Mouse (Mus musculus) heart, embryonic 13.5 days (tissue): ENCODE results near the gene Greb1. TPM values are rescaled to one million over a fixed set of nuclear protein-coding genes. Genes with fewer than 3 reads are reported as not detected.
A peak's percentile ranks its signal among the peaks of the same experiment; 100 is the strongest.

Experiments
- ATAC-seq: fragments of 200-750 bp; cut with Nextera tagmentation; 2 replicates; pipeline ENCODE4 v1.8.0; 2017; ENCODE audit warnings: moderate TSS enrichment; ENCODE audit not compliant: insufficient number of reproducible peaks, low FRiP score, low TSS enrichment; ENCODE audit errors: extremely low read depth
- H3K27ac ChIP-seq: fragments of 300-500 bp; sonication (generic); replicated peaks from 2 replicates; pipeline ENCODE4 v1.5.1; 2015; ENCODE audit warnings: moderate library complexity, mild to moderate bottlenecking, inconsistent platforms
- H3K27me3 ChIP-seq: fragments of 300-500 bp; sonication (generic); replicated peaks from 2 replicates; pipeline ENCODE4 v1.6.1; 2015; ENCODE audit warnings: mild to moderate bottlenecking, inconsistent platforms
- H3K36me3 ChIP-seq: fragments of 300-500 bp; sonication (generic); 2 replicates; pipeline ENCODE4 v1.6.1; 2015; ENCODE audit warnings: mild to moderate bottlenecking, inconsistent platforms
- H3K4me1 ChIP-seq: fragments of 300-500 bp; sonication (generic); 2 replicates; pipeline ENCODE4 v1.6.1; 2015; ENCODE audit warnings: inconsistent platforms
- H3K4me2 ChIP-seq: fragments of 300-500 bp; sonication (generic); 2 replicates; pipeline ENCODE4 v1.6.1; 2015; ENCODE audit warnings: inconsistent platforms, mild to moderate bottlenecking, moderate library complexity
- H3K4me3 ChIP-seq: fragments of 300-500 bp; sonication (generic); 2 replicates; pipeline ENCODE4 v1.5.1; 2015; ENCODE audit warnings: moderate library complexity, mild to moderate bottlenecking, inconsistent platforms
- H3K9ac ChIP-seq: fragments of 300-500 bp; sonication (generic); 2 replicates; pipeline ENCODE4 v1.6.1; 2015; ENCODE audit warnings: inconsistent platforms, mild to moderate bottlenecking, moderate library complexity
- H3K9me3 ChIP-seq: fragments of 300-500 bp; sonication (generic); 2 replicates; pipeline ENCODE4 v1.6.1; 2016; ENCODE audit warnings: inconsistent platforms
- WGBS: fragments of 180-500 bp; shearing (Covaris S2); methylation state at CpG from one replicate; pipeline ENCODE4 v1.1.7; 2015; ENCODE audit warnings: mixed read lengths; 5-methylcytosine and 5-hydroxymethylcytosine counted together
- polyA plus RNA-seq: library from polyadenylated mRNA; unstranded; fragments of >200 nt; fragmentation: Nextera tagmentation; extraction: Ambion mirVana; gene quantifications from 2 replicates; pipeline ENCODE4 v1.2.1, GENCODE M21; 2015

The Greb1 gene
- 0.44 and 1.1 TPM in 2 replicates for polyA plus RNA-seq

GRCm38 (mm10) chr12:16800259-16800958, at the start of gene Greb1:
Gene Greb1 (minus strand): TSS chr12:16800886.
- Histone ChIP-seq H3K4me2 (peak within 1 kb of the TSS; percentile 96), H3K9ac (peak within 1 kb of the TSS; percentile 80), H3K27me3 (peaks cover 17% of the 10 kb centered on the region), H3K9me3 (no peaks in the 10 kb centered on the region), H3K36me3 (no peaks in the 10 kb centered on the region), H3K4me3 (peak within 1 kb of the TSS; percentile 65), H3K4me1 (peaks cover 3% of the 10 kb centered on the region; the same call in 1 of the 2 replicates), H3K27ac (no peak within 1 kb of the TSS)
- ATAC-seq: peak; percentile 51; the same call in 1 of the 2 replicates
- WGBS: under 1% methylated on average over 47 of the region's 53 CpGs

GRCm38 (mm10) chr12:16849821-16850220, 49.1 kb upstream of the Greb1 start:
- Histone ChIP-seq H3K27ac (no peak overlapping the region), H3K9ac (no peak overlapping the region), H3K4me3 (no peak overlapping the region), H3K36me3 (no peaks in the 10 kb centered on the region), H3K4me2 (no peak overlapping the region), H3K9me3 (no peaks in the 10 kb centered on the region), H3K27me3 (no peaks in the 10 kb centered on the region), H3K4me1 (peaks cover 38% of the 10 kb centered on the region)
- no peak for ATAC-seq
- WGBS: 61% methylated on average over 2 of the region's 2 CpGs

- no peaks in the 10 kb centered on the region for H3K9me3 ChIP-seq
- no peak overlapping the region for H3K4me2 ChIP-seq
- no peak overlapping the region for H3K27ac ChIP-seq
- WGBS: 74% methylated on average over 2 of the region's 2 CpGs
- no peaks in the 10 kb centered on the region for H3K27me3 ChIP-seq
- H3K4me3 ChIP-seq: no peak overlapping the region
- no peaks in the 10 kb centered on the region for H3K36me3 ChIP-seq
- no peak for ATAC-seq
- H3K9ac ChIP-seq: no peak overlapping the region
- H3K4me1 ChIP-seq: peaks cover 35% of the 10 kb centered on the region
Observed at GRCm38 (mm10) chr12:16848501-16848900, 47.8 kb upstream of the Greb1 start.

- Histone ChIP-seq H3K9me3 (no peaks in the 10 kb centered on the region), H3K9ac (no peak overlapping the region), H3K36me3 (no peaks in the 10 kb centered on the region), H3K27ac (no peak overlapping the region), H3K4me3 (no peak overlapping the region), H3K4me1 (peaks cover 32% of the 10 kb centered on the region), H3K4me2 (no peak overlapping the region), H3K27me3 (no peaks in the 10 kb centered on the region)
- no peak for ATAC-seq
- 73% methylated on average over 4 of the region's 4 CpGs for WGBS
Observed at GRCm38 (mm10) chr12:16847204-16847792, 46.6 kb upstream of the Greb1 start.

- H3K4me2 ChIP-seq: peak overlapping the region; percentile 16; the same call in 1 of the 2 replicates
- peak overlapping the region; percentile 84 for H3K27ac ChIP-seq
- H3K27me3 ChIP-seq: no peaks in the 10 kb centered on the region
- ATAC-seq: no peak
- no peak overlapping the region for H3K4me3 ChIP-seq
- peaks cover 38% of the 10 kb centered on the region for H3K4me1 ChIP-seq
- no peaks in the 10 kb centered on the region for H3K36me3 ChIP-seq
- no peak overlapping the region; the same call in 1 of the 2 replicates for H3K9ac ChIP-seq
- H3K9me3 ChIP-seq: no peaks in the 10 kb centered on the region
- WGBS: 45% methylated on average over 14 of the region's 14 CpGs
Observed at GRCm38 (mm10) chr12:16844623-16845592, 44.2 kb upstream of the Greb1 start.

GRCm38 (mm10) chr12:16840842-16841782, 40.4 kb upstream of the Greb1 start:
- H3K4me3 ChIP-seq: no peak overlapping the region
- peaks cover 7% of the 10 kb centered on the region; the same call in 1 of the 2 replicates for H3K9me3 ChIP-seq
- 27% methylated on average over 8 of the region's 8 CpGs for WGBS
- H3K36me3 ChIP-seq: peaks cover 7% of the 10 kb centered on the region; the same call in 1 of the 2 replicates
- H3K4me2 ChIP-seq: no peak overlapping the region
- H3K9ac ChIP-seq: no peak overlapping the region
- no peaks in the 10 kb centered on the region for H3K27me3 ChIP-seq
- H3K27ac ChIP-seq: peak overlapping the region; percentile 64
- H3K4me1 ChIP-seq: peaks cover 47% of the 10 kb centered on the region
- ATAC-seq: no peak

GRCm38 (mm10) chr12:16837766-16838165, 37.1 kb upstream of the Greb1 start:
- H3K9ac ChIP-seq: no peak overlapping the region
- WGBS: 74% methylated on average over 4 of the region's 4 CpGs

GRCm38 (mm10) chr12:16836188-16836587, 35.5 kb upstream of the Greb1 start:
- no peak overlapping the region for H3K4me3 ChIP-seq

More at GRCm38 (mm10) chr12:16837766-16838165, 37.1 kb upstream of the Greb1 start:
- Histone ChIP-seq H3K4me3 (no peak overlapping the region), H3K4me2 (no peak overlapping the region), H3K27ac (no peak overlapping the region), H3K36me3 (peaks cover 7% of the 10 kb centered on the region; the same call in 1 of the 2 replicates), H3K9me3 (peaks cover 7% of the 10 kb centered on the region; the same call in 1 of the 2 replicates), H3K4me1 (peaks cover 46% of the 10 kb centered on the region), H3K27me3 (no peaks in the 10 kb centered on the region)
- no peak for ATAC-seq

GRCm38 (mm10) chr12:16834701-16835100, 34.0 kb upstream of the Greb1 start:
- ATAC-seq: no peak
- no peak overlapping the region for H3K4me2 ChIP-seq
- H3K36me3 ChIP-seq: peaks cover 7% of the 10 kb centered on the region; the same call in 1 of the 2 replicates
- no peak overlapping the region for H3K27ac ChIP-seq
- H3K9me3 ChIP-seq: peaks cover 7% of the 10 kb centered on the region; the same call in 1 of the 2 replicates
- H3K4me1 ChIP-seq: peaks cover 27% of the 10 kb centered on the region
- H3K4me3 ChIP-seq: no peak overlapping the region
- H3K9ac ChIP-seq: no peak overlapping the region
- no peaks in the 10 kb centered on the region for H3K27me3 ChIP-seq
- WGBS: 55% methylated on average over 11 of the region's 11 CpGs

More at GRCm38 (mm10) chr12:16836188-16836587, 35.5 kb upstream of the Greb1 start:
- Histone ChIP-seq H3K4me1 (peaks cover 37% of the 10 kb centered on the region), H3K9ac (peak overlapping the region; percentile 47; the same call in 1 of the 2 replicates), H3K27me3 (no peaks in the 10 kb centered on the region), H3K36me3 (peaks cover 7% of the 10 kb centered on the region; the same call in 1 of the 2 replicates), H3K27ac (peak overlapping the region; percentile 84), H3K4me2 (peak overlapping the region; percentile 41), H3K9me3 (peaks cover 7% of the 10 kb centered on the region; the same call in 1 of the 2 replicates)
- ATAC-seq: peak; percentile 60; the same call in 1 of the 2 replicates
- WGBS: 13% methylated on average over 9 of the region's 9 CpGs

- no peak overlapping the region for H3K4me3 ChIP-seq
- H3K27me3 ChIP-seq: no peaks in the 10 kb centered on the region
- no peak overlapping the region for H3K9ac ChIP-seq
- no peak overlapping the region for H3K4me2 ChIP-seq
- no peaks in the 10 kb centered on the region for H3K9me3 ChIP-seq
- no peak overlapping the region for H3K27ac ChIP-seq
- WGBS: 43% methylated on average over 4 of the region's 4 CpGs
- peaks cover 24% of the 10 kb centered on the region for H3K36me3 ChIP-seq
- H3K4me1 ChIP-seq: peaks cover 15% of the 10 kb centered on the region
- no peak for ATAC-seq
Observed at GRCm38 (mm10) chr12:16831071-16831470, 30.4 kb upstream of the Greb1 start.
